ENCODE assay signal across 8 mouse cellular contexts in genomic region chr8:121374284-121374683, GRCm38 (mm10).
A peak's percentile ranks its signal among the peaks of the same experiment; 100 is the strongest.
DNase-seq lines count a peak whose midpoint lies in the region; ATAC-seq and TF ChIP-seq lines count a peak whose summit lies in the region.
"Had no signal": no experiment of that assay in that cellular context is flagged by ENCODE, and none has a peak within 500 bp of the region (broad histone marks: within the 10 kb centered on the region; RNA-seq: fewer than 3 reads in every experiment).

No protein-coding gene starts in this region.

- no peaks in the 10 kb centered on the region for H3K9me3 ChIP-seq in heart, embryonic 16.5 days (replicated peaks; ENCODE audit: control insufficient read depth, low read length)
- no peaks in the 10 kb centered on the region for H3K9me3 ChIP-seq in lung, postnatal 0 days (ENCODE audit: low read length)
- H3K9me3 ChIP-seq in hindbrain, embryonic 13.5 days = no peaks in the 10 kb centered on the region

- H3K4me2 ChIP-seq in heart, embryonic 16.5 days (ENCODE audit: low read depth, low read length) = no peak overlapping the region; the same call in 1 of the 2 replicates
- no peak overlapping the region for H3K4me2 ChIP-seq in lung, postnatal 0 days (replicated peaks; ENCODE audit: low read depth, low read length)
- no peak overlapping the region for H3K4me2 ChIP-seq in hindbrain, embryonic 13.5 days

- no peaks in the 10 kb centered on the region for H3K36me3 ChIP-seq in heart, embryonic 16.5 days (ENCODE audit: control insufficient read depth, insufficient read depth)
- no peaks in the 10 kb centered on the region for H3K36me3 ChIP-seq in lung, postnatal 0 days (ENCODE audit: insufficient read depth, low read length)
- no peaks in the 10 kb centered on the region for H3K36me3 ChIP-seq in hindbrain, embryonic 13.5 days

- H3K9ac ChIP-seq in heart, embryonic 16.5 days (ENCODE audit: low read length) = no peak overlapping the region
- H3K9ac ChIP-seq in lung, postnatal 0 days (replicated peaks; ENCODE audit: low read depth) = no peak overlapping the region
- no peak overlapping the region for H3K9ac ChIP-seq in hindbrain, embryonic 13.5 days

- DNase-seq in heart, adult 8-10 months (ENCODE audit: low spot score) = no peak
- no peak for DNase-seq in lung, postnatal 0 days (ENCODE audit: low spot score)
- no peak for DNase-seq in lung, postnatal 25 days (ENCODE audit: low spot score)
- DNase-seq in R1 (ENCODE audit: low read depth, low spot score) = peak; percentile 76
- peak; percentile 38 for DNase-seq in retina, embryonic 14.5 days (ENCODE audit: low spot score)

- TF ChIP-seq CTCF in lung, postnatal 0 days (IDR thresholded peaks at IDR 0.05) = peak; percentile 53

- H3K4me1 ChIP-seq in heart, embryonic 16.5 days (ENCODE audit: control insufficient read depth, insufficient read depth, low read length) = peaks cover 30% of the 10 kb centered on the region
- H3K4me1 ChIP-seq in lung, postnatal 0 days (ENCODE audit: insufficient read depth, low read depth, low read length) = 0 out of 2 replicates have a peak, but pooled peaks cover 3% of the 10 kb centered on the region
- H3K4me1 ChIP-seq in hindbrain, embryonic 13.5 days (replicated peaks) = peaks cover 27% of the 10 kb centered on the region

- no peak for ATAC-seq in heart, embryonic 16.5 days (replicated peaks; ENCODE audit: extremely low read depth, insufficient read depth, low FRiP score)
- no peak for ATAC-seq in lung, postnatal 0 days
- no peak for ATAC-seq in hindbrain, embryonic 13.5 days (ENCODE audit: low FRiP score)
- ATAC-seq: intestine, embryonic 16.5 days had no signal

- no peaks in the 10 kb centered on the region for H3K27me3 ChIP-seq in heart, embryonic 16.5 days (ENCODE audit: control insufficient read depth, insufficient read depth, low read length)
- H3K27me3 ChIP-seq in lung, postnatal 0 days (replicated peaks; ENCODE audit: insufficient read depth, low read length) = no peaks in the 10 kb centered on the region
- H3K27me3 ChIP-seq in hindbrain, embryonic 13.5 days = peaks cover 13% of the 10 kb centered on the region; the same call in 1 of the 2 replicates

- H3K27ac ChIP-seq in heart, embryonic 16.5 days (ENCODE audit: low read length) = peak overlapping the region; percentile 69
- H3K27ac ChIP-seq in lung, postnatal 0 days (ENCODE audit: low read length) = no peak overlapping the region
- H3K27ac ChIP-seq in hindbrain, embryonic 13.5 days = no peak overlapping the region

- no peak overlapping the region for H3K4me3 ChIP-seq in heart, embryonic 16.5 days (ENCODE audit: low read length)
- H3K4me3 ChIP-seq in lung, postnatal 0 days (ENCODE audit: low read depth, low read length) = no peak overlapping the region
- H3K4me3 ChIP-seq in hindbrain, embryonic 13.5 days = no peak overlapping the region

- WGBS in heart, embryonic 16.5 days = 22% methylated on average over 9 of the region's 9 CpGs
- 31% methylated on average over 9 of the region's 9 CpGs for WGBS in lung, postnatal 0 days
- 35% methylated on average over 9 of the region's 9 CpGs for WGBS in hindbrain, embryonic 13.5 days

- TF ChIP-seq EP300 in lung, postnatal 0 days (IDR thresholded peaks at IDR 0.05) = no peak

Comparison
In these comparisons a context has a peak if more than half of its experiments do, and no peak if none do; other contexts are left out.
1. DNase-seq: peak in R1 (single experiment) and retina, embryonic 14.5 days (single experiment); none in heart, adult 8-10 months (single experiment), lung, postnatal 0 days (single experiment) and lung, postnatal 25 days (single experiment).